Mouse (Mus musculus): ENCODE measurements around the gene Exo5. TPM values are rescaled to one million over a fixed set of nuclear protein-coding genes. Genes with fewer than 3 reads are reported as not detected.

Exo5 gene
- polyA plus RNA-seq, 1 experiment from 2014 or later = 23.5 TPM

- Histone ChIP-seq H3K4me2 (replicated peaks; ENCODE audit: low read depth, low read length) (no peak overlapping the region), H3K4me1 (ENCODE audit: control insufficient read depth, insufficient read depth, low read length) (peaks cover 5% of the 10 kb centered on the region; the same call in 1 of the 2 replicates), H3K27ac (ENCODE audit: low read length) (no peak overlapping the region), H3K36me3 (ENCODE audit: control insufficient read depth, insufficient read depth, low read length) (no peaks in the 10 kb centered on the region), H3K9me3 (ENCODE audit: control insufficient read depth, low read depth, low read length) (no peaks in the 10 kb centered on the region), H3K4me3 (ENCODE audit: low read depth, low read length) (no peak overlapping the region), H3K9ac (replicated peaks; ENCODE audit: low read depth, low read length) (no peak overlapping the region), H3K27me3 (ENCODE audit: control insufficient read depth, insufficient read depth, low read length) (no peaks in the 10 kb centered on the region)
- WGBS = 33% methylated on average over 8 of the region's 8 CpGs
- no peak for ATAC-seq (ENCODE audit: insufficient number of reproducible peaks, insufficient read depth, low FRiP score, low read depth)
These were observed 37.3 kb downstream of the Exo5 start for GRCm38 (mm10) chr4:120887381-120888112.

- Histone ChIP-seq H3K27ac (ENCODE audit: low read length) (no peak overlapping the region), H3K4me1 (ENCODE audit: control insufficient read depth, insufficient read depth, low read length) (peaks cover 5% of the 10 kb centered on the region; the same call in 1 of the 2 replicates), H3K36me3 (ENCODE audit: control insufficient read depth, insufficient read depth, low read length) (no peaks in the 10 kb centered on the region), H3K9me3 (ENCODE audit: control insufficient read depth, low read depth, low read length) (no peaks in the 10 kb centered on the region), H3K27me3 (ENCODE audit: control insufficient read depth, insufficient read depth, low read length) (no peaks in the 10 kb centered on the region), H3K4me3 (ENCODE audit: low read depth, low read length) (no peak overlapping the region), H3K4me2 (replicated peaks; ENCODE audit: low read depth, low read length) (no peak overlapping the region), H3K9ac (replicated peaks; ENCODE audit: low read depth, low read length) (no peak overlapping the region)
- 77% methylated on average over 5 of the region's 5 CpGs for WGBS
- ATAC-seq (ENCODE audit: insufficient number of reproducible peaks, insufficient read depth, low FRiP score, low read depth) = no peak
These were observed 38.0 kb downstream of the Exo5 start for GRCm38 (mm10) chr4:120886811-120887210.

- ATAC-seq (ENCODE audit: insufficient number of reproducible peaks, insufficient read depth, low FRiP score, low read depth) = no peak
- H3K36me3 ChIP-seq (ENCODE audit: control insufficient read depth, insufficient read depth, low read length) = no peaks in the 10 kb centered on the region
- WGBS = 23% methylated on average over 4 of the region's 4 CpGs
- no peak overlapping the region for H3K27ac ChIP-seq (ENCODE audit: low read length)
- no peak overlapping the region for H3K4me2 ChIP-seq (replicated peaks; ENCODE audit: low read depth, low read length)
- H3K9me3 ChIP-seq (ENCODE audit: control insufficient read depth, low read depth, low read length) = no peaks in the 10 kb centered on the region
- H3K4me1 ChIP-seq (ENCODE audit: control insufficient read depth, insufficient read depth, low read length) = peaks cover 5% of the 10 kb centered on the region; the same call in 1 of the 2 replicates
- no peaks in the 10 kb centered on the region for H3K27me3 ChIP-seq (ENCODE audit: control insufficient read depth, insufficient read depth, low read length)
- no peak overlapping the region for H3K9ac ChIP-seq (replicated peaks; ENCODE audit: low read depth, low read length)
- no peak overlapping the region for H3K4me3 ChIP-seq (ENCODE audit: low read depth, low read length)
These were observed 38.7 kb downstream of the Exo5 start for GRCm38 (mm10) chr4:120886131-120886530.

- Histone ChIP-seq H3K4me1 (ENCODE audit: control insufficient read depth, insufficient read depth, low read length) (peaks cover 5% of the 10 kb centered on the region; the same call in 1 of the 2 replicates), H3K36me3 (ENCODE audit: control insufficient read depth, insufficient read depth, low read length) (no peaks in the 10 kb centered on the region), H3K4me3 (ENCODE audit: low read depth, low read length) (no peak overlapping the region), H3K27me3 (ENCODE audit: control insufficient read depth, insufficient read depth, low read length) (no peaks in the 10 kb centered on the region), H3K9ac (replicated peaks; ENCODE audit: low read depth, low read length) (no peak overlapping the region), H3K27ac (ENCODE audit: low read length) (no peak overlapping the region), H3K9me3 (ENCODE audit: control insufficient read depth, low read depth, low read length) (no peaks in the 10 kb centered on the region), H3K4me2 (replicated peaks; ENCODE audit: low read depth, low read length) (no peak overlapping the region)
- ATAC-seq (ENCODE audit: insufficient number of reproducible peaks, insufficient read depth, low FRiP score, low read depth) = no peak
- WGBS = 29% methylated on average over 13 of the region's 13 CpGs
These were observed 39.4 kb downstream of the Exo5 start for GRCm38 (mm10) chr4:120885208-120886120.

- Histone ChIP-seq H3K27ac (ENCODE audit: low read length) (no peak overlapping the region), H3K4me1 (ENCODE audit: control insufficient read depth, insufficient read depth, low read length) (peaks cover 8% of the 10 kb centered on the region; the same call in 1 of the 2 replicates), H3K4me2 (replicated peaks; ENCODE audit: low read depth, low read length) (no peak overlapping the region), H3K9me3 (ENCODE audit: control insufficient read depth, low read depth, low read length) (no peaks in the 10 kb centered on the region), H3K4me3 (ENCODE audit: low read depth, low read length) (no peak overlapping the region), H3K36me3 (ENCODE audit: control insufficient read depth, insufficient read depth, low read length) (no peaks in the 10 kb centered on the region), H3K27me3 (ENCODE audit: control insufficient read depth, insufficient read depth, low read length) (no peaks in the 10 kb centered on the region), H3K9ac (replicated peaks; ENCODE audit: low read depth, low read length) (no peak overlapping the region)
- 45% methylated on average over 5 of the region's 5 CpGs for WGBS
- ATAC-seq (ENCODE audit: insufficient number of reproducible peaks, insufficient read depth, low FRiP score, low read depth) = no peak
These were observed 42.7 kb downstream of the Exo5 start for GRCm38 (mm10) chr4:120882002-120882625.

GRCm38 (mm10) chr4:120880731-120881432 is 43.9 kb downstream of the Exo5 start:
- no peak for ATAC-seq (ENCODE audit: insufficient number of reproducible peaks, insufficient read depth, low FRiP score, low read depth)

GRCm38 (mm10) chr4:120879386-120879785 is 45.4 kb downstream of the Exo5 start:
- Histone ChIP-seq H3K4me3 (ENCODE audit: low read depth, low read length) (no peak overlapping the region), H3K4me1 (ENCODE audit: control insufficient read depth, insufficient read depth, low read length) (0 out of 2 replicates have a peak, but pooled peaks cover 3% of the 10 kb centered on the region), H3K9me3 (ENCODE audit: control insufficient read depth, low read depth, low read length) (no peaks in the 10 kb centered on the region), H3K27me3 (ENCODE audit: control insufficient read depth, insufficient read depth, low read length) (no peaks in the 10 kb centered on the region), H3K27ac (ENCODE audit: low read length) (no peak overlapping the region), H3K36me3 (ENCODE audit: control insufficient read depth, insufficient read depth, low read length) (no peaks in the 10 kb centered on the region), H3K4me2 (replicated peaks; ENCODE audit: low read depth, low read length) (no peak overlapping the region), H3K9ac (replicated peaks; ENCODE audit: low read depth, low read length) (no peak overlapping the region)
- no peak for ATAC-seq (ENCODE audit: insufficient number of reproducible peaks, insufficient read depth, low FRiP score, low read depth)
- WGBS = 21% methylated on average over 4 of the region's 4 CpGs

More at GRCm38 (mm10) chr4:120880731-120881432, 43.9 kb downstream of the Exo5 start:
- Histone ChIP-seq H3K27ac (ENCODE audit: low read length) (no peak overlapping the region), H3K27me3 (ENCODE audit: control insufficient read depth, insufficient read depth, low read length) (no peaks in the 10 kb centered on the region), H3K36me3 (ENCODE audit: control insufficient read depth, insufficient read depth, low read length) (no peaks in the 10 kb centered on the region), H3K4me3 (ENCODE audit: low read depth, low read length) (no peak overlapping the region), H3K9ac (replicated peaks; ENCODE audit: low read depth, low read length) (no peak overlapping the region), H3K4me1 (ENCODE audit: control insufficient read depth, insufficient read depth, low read length) (peaks cover 7% of the 10 kb centered on the region; the same call in 1 of the 2 replicates), H3K4me2 (replicated peaks; ENCODE audit: low read depth, low read length) (no peak overlapping the region), H3K9me3 (ENCODE audit: control insufficient read depth, low read depth, low read length) (no peaks in the 10 kb centered on the region)
- 48% methylated on average over 6 of the region's 6 CpGs for WGBS

- no peak overlapping the region for H3K27ac ChIP-seq (ENCODE audit: low read length)
- no peak overlapping the region for H3K9ac ChIP-seq (replicated peaks; ENCODE audit: low read depth, low read length)
- ATAC-seq (ENCODE audit: insufficient number of reproducible peaks, insufficient read depth, low FRiP score, low read depth) = no peak
- no peaks in the 10 kb centered on the region for H3K36me3 ChIP-seq (ENCODE audit: control insufficient read depth, insufficient read depth, low read length)
- H3K27me3 ChIP-seq (ENCODE audit: control insufficient read depth, insufficient read depth, low read length) = no peaks in the 10 kb centered on the region
- 47% methylated on average over 3 of the region's 3 CpGs for WGBS
- H3K4me1 ChIP-seq (ENCODE audit: control insufficient read depth, insufficient read depth, low read length) = 0 out of 2 replicates have a peak, but pooled peaks cover 3% of the 10 kb centered on the region
- no peak overlapping the region for H3K4me2 ChIP-seq (replicated peaks; ENCODE audit: low read depth, low read length)
- no peak overlapping the region for H3K4me3 ChIP-seq (ENCODE audit: low read depth, low read length)
- H3K9me3 ChIP-seq (ENCODE audit: control insufficient read depth, low read depth, low read length) = no peaks in the 10 kb centered on the region
These were observed 46.1 kb downstream of the Exo5 start for GRCm38 (mm10) chr4:120878728-120879127.

Data from stomach, embryonic 14.5 days (tissue).